12 mouse cellular contexts compared by ENCODE assay signal in genomic region chr1:161767101-161767524, GRCm38 (mm10). TPM values are rescaled to one million over a fixed set of nuclear protein-coding genes. Genes with fewer than 3 reads are reported as not detected.
DNase-seq lines count a peak whose midpoint lies in the region; ATAC-seq lines count a peak whose summit lies in the region.
"Had no signal": no experiment of that assay in that cellular context is flagged by ENCODE, and none has a peak within 500 bp of the region (broad histone marks: within the 10 kb centered on the region; RNA-seq: fewer than 3 reads in every experiment).

No protein-coding gene starts in this region.

- 47% methylated on average over 12 of the region's 12 CpGs for WGBS in embryonic facial prominence, embryonic 14.5 days
- WGBS in embryonic facial prominence, embryonic 10.5 days = 67% methylated on average over 12 of the region's 12 CpGs

- no peak overlapping the region for H3K27ac ChIP-seq in embryonic facial prominence, embryonic 14.5 days (replicated peaks; ENCODE audit: low read depth, low read length)
- no peak overlapping the region for H3K27ac ChIP-seq in embryonic facial prominence, embryonic 10.5 days (replicated peaks)
- H3K27ac ChIP-seq: hindbrain, embryonic 10.5 days had no signal

- H3K4me1 ChIP-seq in embryonic facial prominence, embryonic 14.5 days (ENCODE audit: control insufficient read depth, insufficient read depth, low read length) = no peaks in the 10 kb centered on the region
- H3K4me1 ChIP-seq in embryonic facial prominence, embryonic 10.5 days = no peaks in the 10 kb centered on the region; the same call in 1 of the 2 replicates
- H3K4me1 ChIP-seq: hindbrain, embryonic 10.5 days had no signal

- H3K36me3 ChIP-seq in embryonic facial prominence, embryonic 14.5 days (ENCODE audit: control insufficient read depth, insufficient read depth, low read length) = no peaks in the 10 kb centered on the region
- no peaks in the 10 kb centered on the region for H3K36me3 ChIP-seq in embryonic facial prominence, embryonic 10.5 days (replicated peaks)
- H3K36me3 ChIP-seq: hindbrain, embryonic 10.5 days had no signal

- ATAC-seq in embryonic facial prominence, embryonic 14.5 days (ENCODE audit: low read depth) = no peak
- peak; percentile 60 for ATAC-seq in erythroid progenitor cell, adult 5-6 weeks (replicated peaks; ENCODE audit: low FRiP score, poor library complexity, severe bottlenecking)
- ATAC-seq in megakaryocyte progenitor cell, adult 5-6 weeks (replicated peaks; ENCODE audit: poor library complexity) = peak; percentile 81

- H3K4me2 ChIP-seq in embryonic facial prominence, embryonic 14.5 days (ENCODE audit: low read depth, low read length) = peak overlapping the region; percentile 28; the same call in 1 of the 2 replicates

- H3K4me3 ChIP-seq in embryonic facial prominence, embryonic 14.5 days (ENCODE audit: low read depth, low read length) = no peak overlapping the region
- no peak overlapping the region for H3K4me3 ChIP-seq in embryonic facial prominence, embryonic 10.5 days
- H3K4me3 ChIP-seq: hindbrain, embryonic 10.5 days had no signal

- H3K9me3 ChIP-seq in embryonic facial prominence, embryonic 14.5 days (ENCODE audit: control insufficient read depth, low read length) = no peaks in the 10 kb centered on the region
- no peaks in the 10 kb centered on the region for H3K9me3 ChIP-seq in embryonic facial prominence, embryonic 10.5 days
- H3K9me3 ChIP-seq: hindbrain, embryonic 10.5 days had no signal

- H3K27me3 ChIP-seq in embryonic facial prominence, embryonic 14.5 days (replicated peaks; ENCODE audit: control insufficient read depth, insufficient read depth, low read length) = no peaks in the 10 kb centered on the region
- H3K27me3 ChIP-seq in embryonic facial prominence, embryonic 10.5 days (replicated peaks; ENCODE audit: low read depth, poor library complexity, severe bottlenecking) = no peaks in the 10 kb centered on the region

- DNase-seq in embryonic facial prominence, embryonic 14.5 days (ENCODE audit: low spot score) = no peak
- DNase-seq in embryonic facial prominence, embryonic 10.5 days (ENCODE audit: low spot score) = no peak
- DNase-seq in B cell, adult 2 months = peak; percentile 75 to 80
- DNase-seq in kidney, adult 9 months = no peak
- DNase-seq in adipocyte (ENCODE audit: low spot score) = no peak
- no peak for DNase-seq in frontal cortex, postnatal 10 days (ENCODE audit: low spot score in 2 of 2)

- no peak overlapping the region for H3K9ac ChIP-seq in embryonic facial prominence, embryonic 14.5 days (ENCODE audit: low read depth, low read length)

RNA-seq across cellular contexts. Expression of gene Fasl, which starts 21.2 kb away (rescaled TPM):
- polyA plus RNA-seq in embryonic facial prominence, embryonic 14.5 days (2014; fragmentation: Nextera tagmentation; extraction: Ambion mirVana) = not detected in 2 replicates
- not detected in 2 replicates for polyA plus RNA-seq in embryonic facial prominence, embryonic 10.5 days (2016; fragmentation: Nextera tagmentation; extraction: Ambion mirVana)
- 3.2 TPM in 1 of 2 replicates, not detected in the other for total RNA-seq in erythroid progenitor cell, adult 5-6 weeks (2015; ENCODE audit: low replicate concordance)
- not detected in 2 replicates for total RNA-seq in erythroid progenitor cell, adult 5-6 weeks (2017; ENCODE audit: low replicate concordance)
- not detected in 2 replicates for total RNA-seq in megakaryocyte progenitor cell, adult 5-6 weeks (2015)
- total RNA-seq in megakaryocyte progenitor cell, adult 5-6 weeks (2017) = 0.25 TPM in 1 of 2 replicates, not detected in the other
- total RNA-seq: adrenal gland, postnatal 25 days had no signal
- polyA plus RNA-seq: embryonic facial prominence, embryonic 11.5 days; hindbrain, embryonic 10.5 days; midbrain, embryonic 14.5 days had no signal

Comparison
In these comparisons a context has a peak if more than half of its experiments do, and no peak if none do; other contexts are left out.
1. DNase-seq: peak in B cell, adult 2 months (2 of 2); none in embryonic facial prominence, embryonic 14.5 days (single experiment), embryonic facial prominence, embryonic 10.5 days (single experiment), kidney, adult 9 months (single experiment), adipocyte (single experiment) and frontal cortex, postnatal 10 days (0 of 2).